Mouse (Mus musculus): ENCODE data around the gene Mthfd2l. TPM values are rescaled to one million over a fixed set of nuclear protein-coding genes. Genes with fewer than 3 reads are reported as not detected.

Gene Mthfd2l
- polyA plus RNA-seq, 1 experiment: 39.5 TPM

DNA sequence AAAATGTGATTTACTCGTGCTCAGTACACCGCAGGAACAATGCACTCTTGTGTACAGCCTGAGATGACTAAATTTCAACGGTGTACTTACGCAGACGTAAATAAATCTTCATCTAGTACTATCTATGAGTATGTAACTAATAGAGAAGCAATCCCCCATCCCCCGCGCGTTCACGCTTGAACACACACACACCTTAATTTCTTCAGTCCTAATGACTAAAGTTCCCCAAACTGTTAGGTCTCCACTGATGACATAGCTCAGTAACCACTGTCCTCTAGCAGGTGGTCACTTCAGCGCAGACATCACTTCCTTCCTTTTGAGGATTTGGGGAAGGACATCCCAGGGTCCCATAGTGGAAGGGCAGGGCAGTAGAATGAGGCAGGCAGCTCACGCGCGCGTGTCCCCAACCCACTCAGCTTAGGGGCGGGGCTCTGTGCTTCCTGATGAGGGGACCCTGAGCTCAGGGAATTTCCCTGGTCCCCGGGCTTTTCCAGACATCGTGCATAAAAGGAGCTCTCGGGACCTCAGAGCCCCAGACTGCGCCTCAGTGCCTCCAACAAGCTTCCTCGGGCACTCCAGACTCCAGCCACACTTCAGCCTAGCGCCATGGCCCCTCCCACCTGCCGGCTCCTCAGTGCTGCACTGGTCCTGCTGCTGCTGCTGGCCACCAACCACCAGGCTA, 27.4 kb upstream of the Mthfd2l start, which contains the start of gene Cxcl2:
Gene Cxcl2 (plus strand): TSS at position 533 of the 682 bp plus-strand sequence.
- Histone ChIP-seq H3K36me3 (ENCODE audit: control insufficient read depth, insufficient read depth, low read length) (no peaks in the 10 kb centered on the region), H3K4me1 (ENCODE audit: control insufficient read depth, insufficient read depth, insufficient read length, low read length) (peaks cover 15% of the 10 kb centered on the region), H3K4me3 (ENCODE audit: low read depth, low read length) (peak within 1 kb of the TSS; percentile 57), H3K27ac (ENCODE audit: insufficient read depth, low read depth, low read length) (no peak within 1 kb of the TSS), H3K27me3 (ENCODE audit: control insufficient read depth, insufficient read depth, low read length) (no peaks in the 10 kb centered on the region; the same call in none of the 2 replicates)
- TF ChIP-seq CTCF (IDR thresholded peaks at IDR 0.05; ENCODE audit: extremely low read depth, insufficient read length, insufficient replicate concordance, low read depth, low read length) (no peak), POLR2A (IDR thresholded peaks at IDR 0.05; ENCODE audit: low read depth, low read length) (no peak)
- 8% methylated on average over 22 of the region's 22 CpGs for WGBS

DNA sequence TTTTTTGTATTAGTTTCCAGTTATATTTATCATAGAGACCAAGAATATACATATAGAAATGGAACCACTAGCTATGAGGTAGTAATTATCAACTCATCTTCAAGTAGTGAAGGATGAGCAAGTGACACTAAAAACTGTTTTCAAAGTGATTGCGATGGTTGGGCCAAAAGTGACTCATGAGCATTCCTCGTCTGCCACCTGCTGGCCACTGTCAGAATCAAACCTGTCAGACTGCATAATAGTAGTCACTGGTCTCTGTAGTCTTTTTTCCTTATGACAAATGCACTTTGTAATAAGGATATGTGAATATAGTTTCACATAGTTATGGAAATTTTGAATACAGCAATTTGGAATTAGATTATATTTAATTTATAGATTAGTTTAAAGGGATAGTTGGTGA, 21.9 kb upstream of the Mthfd2l start:
- Histone ChIP-seq H3K27me3 (ENCODE audit: control insufficient read depth, insufficient read depth, low read length) (no peaks in the 10 kb centered on the region), H3K4me3 (ENCODE audit: low read depth, low read length) (no peak overlapping the region), H3K4me1 (ENCODE audit: control insufficient read depth, insufficient read depth, insufficient read length, low read length) (peaks cover 4% of the 10 kb centered on the region; the same call in 1 of the 2 replicates), H3K36me3 (ENCODE audit: control insufficient read depth, insufficient read depth, low read length) (no peaks in the 10 kb centered on the region), H3K27ac (ENCODE audit: insufficient read depth, low read depth, low read length) (no peak overlapping the region)
- 2% methylated on average over 2 of the region's 2 CpGs for WGBS
- TF ChIP-seq POLR2A (IDR thresholded peaks at IDR 0.05; ENCODE audit: low read depth, low read length) (no peak), CTCF (IDR thresholded peaks at IDR 0.05; ENCODE audit: extremely low read depth, insufficient read length, insufficient replicate concordance, low read depth, low read length) (peak; percentile 84; the same call in 1 of the 2 replicates)

DNA sequence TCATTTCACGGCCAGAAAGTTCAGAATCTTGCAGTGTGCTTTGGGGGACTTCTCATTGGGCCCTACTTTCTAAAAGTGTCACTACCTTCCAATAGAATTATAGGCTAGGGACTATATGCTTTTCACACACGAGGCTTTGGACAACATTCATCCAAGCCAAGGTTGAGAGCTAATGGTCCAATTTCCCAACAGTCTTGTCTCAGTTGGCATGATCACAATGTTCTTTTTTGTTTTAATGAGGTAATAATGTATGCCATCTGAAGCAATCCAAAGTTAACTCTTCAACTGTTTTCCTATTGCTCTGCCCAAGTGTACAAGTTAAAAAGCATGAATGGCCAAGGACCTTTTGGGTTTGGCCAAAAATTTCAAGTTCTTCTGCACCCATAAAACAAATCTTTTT, 11.4 kb upstream of the Mthfd2l start:
- Histone ChIP-seq H3K4me1 (ENCODE audit: control insufficient read depth, insufficient read depth, insufficient read length, low read length) (no peaks in the 10 kb centered on the region), H3K4me3 (ENCODE audit: low read depth, low read length) (no peak overlapping the region), H3K36me3 (ENCODE audit: control insufficient read depth, insufficient read depth, low read length) (no peaks in the 10 kb centered on the region), H3K27me3 (ENCODE audit: control insufficient read depth, insufficient read depth, low read length) (no peaks in the 10 kb centered on the region), H3K27ac (ENCODE audit: insufficient read depth, low read depth, low read length) (no peak overlapping the region)
- TF ChIP-seq CTCF (IDR thresholded peaks at IDR 0.05; ENCODE audit: extremely low read depth, insufficient read length, insufficient replicate concordance, low read depth, low read length) (no peak), POLR2A (IDR thresholded peaks at IDR 0.05; ENCODE audit: low read depth, low read length) (no peak)
- 76% methylated on average over 2 of the region's 2 CpGs for WGBS

- 86% methylated on average over 4 of the region's 4 CpGs for WGBS
- no peak overlapping the region for H3K4me3 ChIP-seq (ENCODE audit: low read depth, low read length)
Observed at GRCm38 (mm10) chr5:90922958-90923357, 8.0 kb upstream of the Mthfd2l start.

GRCm38 (mm10) chr5:90930546-90930945, 371 bp upstream of the Mthfd2l start:
- peak overlapping the region; percentile 80 for H3K4me3 ChIP-seq (ENCODE audit: low read depth, low read length)
- H3K27ac ChIP-seq (ENCODE audit: insufficient read depth, low read depth, low read length): peak overlapping the region; percentile 42; the same call in 1 of the 2 replicates
- peaks cover 2% of the 10 kb centered on the region; the same call in 1 of the 2 replicates for H3K36me3 ChIP-seq (ENCODE audit: control insufficient read depth, insufficient read depth, low read length)
- TF ChIP-seq POLR2A (IDR thresholded peaks at IDR 0.05; ENCODE audit: low read depth, low read length) (no peak), CTCF (IDR thresholded peaks at IDR 0.05; ENCODE audit: extremely low read depth, insufficient read length, insufficient replicate concordance, low read depth, low read length) (no peak)
- 59% methylated on average over 2 of the region's 2 CpGs for WGBS
- no peaks in the 10 kb centered on the region for H3K4me1 ChIP-seq (ENCODE audit: control insufficient read depth, insufficient read depth, insufficient read length, low read length)
- H3K27me3 ChIP-seq (ENCODE audit: control insufficient read depth, insufficient read depth, low read length): no peaks in the 10 kb centered on the region

More at GRCm38 (mm10) chr5:90922958-90923357, 8.0 kb upstream of the Mthfd2l start:
- Histone ChIP-seq H3K27me3 (ENCODE audit: control insufficient read depth, insufficient read depth, low read length) (no peaks in the 10 kb centered on the region), H3K4me1 (ENCODE audit: control insufficient read depth, insufficient read depth, insufficient read length, low read length) (no peaks in the 10 kb centered on the region), H3K36me3 (ENCODE audit: control insufficient read depth, insufficient read depth, low read length) (no peaks in the 10 kb centered on the region), H3K27ac (ENCODE audit: insufficient read depth, low read depth, low read length) (no peak overlapping the region)
- TF ChIP-seq POLR2A (IDR thresholded peaks at IDR 0.05; ENCODE audit: low read depth, low read length): no peak
- no peak for TF ChIP-seq CTCF (IDR thresholded peaks at IDR 0.05; ENCODE audit: extremely low read depth, insufficient read length, insufficient replicate concordance, low read depth, low read length)

DNA sequence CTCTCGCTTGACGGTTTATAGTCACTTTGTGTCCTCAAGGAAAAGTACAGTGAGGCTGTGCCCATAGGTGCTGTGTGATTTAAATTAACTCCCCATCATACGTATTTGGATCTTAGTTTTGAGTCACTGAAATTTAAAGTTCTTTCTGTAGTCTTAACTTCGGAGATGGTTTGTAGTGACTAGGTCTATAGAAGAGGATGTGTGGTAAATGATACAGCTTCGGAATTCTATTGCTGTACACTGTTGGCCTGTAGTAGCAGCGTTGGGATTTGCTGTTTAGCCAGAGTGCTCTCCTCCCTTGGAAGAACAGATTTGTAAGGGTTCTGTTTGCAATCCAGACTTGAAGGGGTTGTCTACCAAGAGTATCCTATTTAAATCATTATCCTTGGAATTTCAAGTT, 994 bp downstream of the Mthfd2l start:
- H3K27ac ChIP-seq (ENCODE audit: insufficient read depth, low read depth, low read length): peak overlapping the region; percentile 41
- H3K27me3 ChIP-seq (ENCODE audit: control insufficient read depth, insufficient read depth, low read length): no peaks in the 10 kb centered on the region
- H3K36me3 ChIP-seq (ENCODE audit: control insufficient read depth, insufficient read depth, low read length): peaks cover 2% of the 10 kb centered on the region; the same call in 1 of the 2 replicates
- no peaks in the 10 kb centered on the region for H3K4me1 ChIP-seq (ENCODE audit: control insufficient read depth, insufficient read depth, insufficient read length, low read length)
- peak overlapping the region; percentile 80 for H3K4me3 ChIP-seq (ENCODE audit: low read depth, low read length)
- WGBS: 14% methylated on average over 6 of the region's 6 CpGs
- TF ChIP-seq POLR2A (IDR thresholded peaks at IDR 0.05; ENCODE audit: low read depth, low read length): no peak
- TF ChIP-seq CTCF (IDR thresholded peaks at IDR 0.05; ENCODE audit: extremely low read depth, insufficient read length, insufficient replicate concordance, low read depth, low read length): no peak

GRCm38 (mm10) chr5:90936706-90937105, 5.8 kb downstream of the Mthfd2l start:
- WGBS: 20% methylated on average over 2 of the region's 2 CpGs
- no peak for TF ChIP-seq POLR2A (IDR thresholded peaks at IDR 0.05; ENCODE audit: low read depth, low read length)
- no peak for TF ChIP-seq CTCF (IDR thresholded peaks at IDR 0.05; ENCODE audit: extremely low read depth, insufficient read length, insufficient replicate concordance, low read depth, low read length)
- H3K36me3 ChIP-seq (ENCODE audit: control insufficient read depth, insufficient read depth, low read length): peaks cover 2% of the 10 kb centered on the region; the same call in 1 of the 2 replicates
- H3K27ac ChIP-seq (ENCODE audit: insufficient read depth, low read depth, low read length): no peak overlapping the region
- H3K27me3 ChIP-seq (ENCODE audit: control insufficient read depth, insufficient read depth, low read length): no peaks in the 10 kb centered on the region
- no peak overlapping the region for H3K4me3 ChIP-seq (ENCODE audit: low read depth, low read length)
- no peaks in the 10 kb centered on the region for H3K4me1 ChIP-seq (ENCODE audit: control insufficient read depth, insufficient read depth, insufficient read length, low read length)

Data from small intestine, adult 2 months (tissue).